Mouse (Mus musculus) T-cell, adult 2 months (primary cell): ENCODE results near the gene Gm11492.

Experiments used
- DNase-seq: peaks from one replicate; pipeline ENCODE4 v3.0.0; 2022; ENCODE audit warnings: low spot score

The Gm11492 gene

GRCm38 (mm10) chr11:87599395-87600089, 33.1 kb downstream of the Gm11492 start:
- DNase-seq, result no peak

GRCm38 (mm10) chr11:87600322-87600853, 33.9 kb downstream of the Gm11492 start:
- DNase-seq, result no peak

- DNase-seq, result no peak
Measured at GRCm38 (mm10) chr11:87602234-87602633, 35.8 kb downstream of the Gm11492 start.

- no peak for DNase-seq
Measured at GRCm38 (mm10) chr11:87603571-87603970, 37.1 kb downstream of the Gm11492 start.

- DNase-seq, result no peak
Measured at GRCm38 (mm10) chr11:87609264-87609663, 42.8 kb downstream of the Gm11492 start.

- no peak for DNase-seq
Measured at GRCm38 (mm10) chr11:87611547-87611946, 45.1 kb downstream of the Gm11492 start.

GRCm38 (mm10) chr11:87613972-87614371, 47.5 kb downstream of the Gm11492 start:
- no peak for DNase-seq

- DNase-seq, result no peak
Measured at GRCm38 (mm10) chr11:87615551-87615950, 49.1 kb downstream of the Gm11492 start.

- DNase-seq, result no peak
Measured at GRCm38 (mm10) chr11:87615952-87616351, 49.5 kb downstream of the Gm11492 start.

- no peak for DNase-seq
Measured at GRCm38 (mm10) chr11:87616790-87617474, 50.5 kb downstream of the Gm11492 start, which contains the start of gene Hsf5. TSS of gene Hsf5 (plus strand) at chr11:87617164.

GRCm38 (mm10) chr11:87617606-87618005, 51.2 kb downstream of the Gm11492 start:
- no peak for DNase-seq
